Mouse (Mus musculus): Measurements from ENCODE around the gene Ppp1r16b. TPM values are rescaled to one million over a fixed set of nuclear protein-coding genes. Genes with fewer than 3 reads are reported as not detected.
A peak's percentile ranks its signal among the peaks of the same experiment; 100 is the strongest.

Gene Ppp1r16b
- polyA plus RNA-seq, 1 experiment from 2014 or later, result 28.1 TPM

DNA sequence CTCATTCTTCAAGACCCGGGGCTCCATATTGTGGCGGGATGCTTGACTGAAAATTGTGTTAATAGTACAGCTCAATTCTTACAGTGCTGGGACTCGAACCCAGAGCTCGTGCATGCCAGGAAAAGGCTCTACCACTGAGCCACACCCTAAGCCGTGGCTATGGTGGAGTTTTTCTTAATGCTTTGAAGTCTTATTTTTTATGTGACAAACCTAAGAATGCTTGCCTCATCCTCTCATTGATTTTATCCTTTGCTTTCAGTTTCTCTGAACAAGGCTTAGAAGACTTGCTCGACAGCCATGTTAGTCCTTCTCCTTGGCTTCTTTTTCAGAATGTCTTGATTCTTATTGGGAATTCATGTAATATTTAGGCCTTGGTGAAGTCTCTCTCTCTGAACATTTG lies 40.3 kb downstream of the Ppp1r16b start:
- ATAC-seq (ENCODE audit: low read depth), result no peak
- Histone ChIP-seq H3K36me3 (ENCODE audit: control insufficient read depth, insufficient read depth, low read length) (no peaks in the 10 kb centered on the region), H3K27ac (ENCODE audit: low read depth, low read length) (no peak overlapping the region), H3K9me3 (ENCODE audit: control insufficient read depth, low read length) (no peaks in the 10 kb centered on the region), H3K4me1 (ENCODE audit: control insufficient read depth, insufficient read depth, low read length) (no peaks in the 10 kb centered on the region), H3K4me3 (ENCODE audit: low read depth, low read length) (no peak overlapping the region), H3K9ac (replicated peaks; ENCODE audit: low read depth, low read length) (no peak overlapping the region), H3K27me3 (ENCODE audit: control insufficient read depth, insufficient read depth, low read length) (no peaks in the 10 kb centered on the region), H3K4me2 (ENCODE audit: low read depth, low read length) (no peak overlapping the region)
- 90% methylated on average over 6 of the region's 6 CpGs for WGBS

DNA sequence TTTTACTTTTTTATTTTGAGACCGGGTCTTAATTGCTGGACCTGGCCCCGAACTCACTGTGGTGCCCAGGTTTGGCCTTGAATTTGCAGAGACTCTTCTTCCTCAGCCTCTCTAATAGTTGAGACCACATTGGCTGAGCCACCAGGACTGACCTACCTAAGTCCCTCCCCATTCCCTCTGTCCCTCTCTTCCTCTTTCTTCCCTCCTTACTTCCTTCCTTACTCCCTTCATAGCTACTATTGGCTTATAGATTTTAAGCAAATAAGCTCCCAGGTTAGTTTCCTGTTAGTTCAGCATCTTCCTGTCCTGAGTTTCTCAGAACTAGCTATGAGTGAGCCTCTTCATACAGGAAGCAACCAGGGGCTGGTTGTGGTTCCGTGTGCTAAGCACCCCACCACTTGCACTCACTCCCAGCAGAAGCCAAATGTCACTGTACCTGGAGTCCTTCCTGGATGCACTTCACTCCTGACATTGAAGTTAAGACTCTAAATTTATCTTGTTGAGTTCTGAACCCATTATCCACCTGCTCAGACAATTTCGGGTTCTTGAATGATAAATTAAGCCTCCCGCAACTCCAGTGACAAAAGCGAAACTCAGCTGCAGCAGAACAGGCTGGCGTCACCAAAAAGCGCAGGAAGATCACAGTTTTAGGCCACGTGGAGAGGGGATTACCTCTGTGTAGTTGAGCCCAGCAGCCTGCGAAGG lies 41.7 kb downstream of the Ppp1r16b start:
- Histone ChIP-seq H3K4me3 (ENCODE audit: low read depth, low read length) (no peak overlapping the region), H3K4me2 (ENCODE audit: low read depth, low read length) (no peak overlapping the region), H3K4me1 (ENCODE audit: control insufficient read depth, insufficient read depth, low read length) (peaks cover 2% of the 10 kb centered on the region; the same call in 1 of the 2 replicates), H3K27me3 (ENCODE audit: control insufficient read depth, insufficient read depth, low read length) (no peaks in the 10 kb centered on the region), H3K27ac (ENCODE audit: low read depth, low read length) (no peak overlapping the region), H3K36me3 (ENCODE audit: control insufficient read depth, insufficient read depth, low read length) (no peaks in the 10 kb centered on the region), H3K9ac (replicated peaks; ENCODE audit: low read depth, low read length) (no peak overlapping the region), H3K9me3 (ENCODE audit: control insufficient read depth, low read length) (no peaks in the 10 kb centered on the region)
- no peak for ATAC-seq (ENCODE audit: low read depth)
- 92% methylated on average over 10 of the region's 10 CpGs for WGBS

DNA sequence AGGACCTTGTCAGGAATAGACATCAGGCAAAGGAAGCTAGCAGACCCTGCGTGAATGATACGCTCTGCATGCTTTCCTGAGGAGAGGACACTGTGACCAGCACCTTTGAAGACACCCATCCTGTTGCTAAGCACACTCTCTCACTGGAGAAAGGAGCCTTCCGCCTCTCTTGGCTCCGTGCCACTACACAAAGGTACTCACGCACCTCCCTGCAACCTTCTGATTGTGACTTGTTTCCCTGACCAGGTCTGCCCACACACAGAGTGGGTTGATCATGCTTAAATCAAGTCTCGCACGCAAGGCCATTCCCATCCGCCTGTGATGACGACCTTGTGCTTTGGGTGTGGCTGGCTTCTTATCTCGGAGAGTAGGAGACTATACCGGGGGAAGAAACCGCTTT lies 42.9 kb downstream of the Ppp1r16b start:
- H3K27ac ChIP-seq (ENCODE audit: low read depth, low read length), result no peak overlapping the region

DNA sequence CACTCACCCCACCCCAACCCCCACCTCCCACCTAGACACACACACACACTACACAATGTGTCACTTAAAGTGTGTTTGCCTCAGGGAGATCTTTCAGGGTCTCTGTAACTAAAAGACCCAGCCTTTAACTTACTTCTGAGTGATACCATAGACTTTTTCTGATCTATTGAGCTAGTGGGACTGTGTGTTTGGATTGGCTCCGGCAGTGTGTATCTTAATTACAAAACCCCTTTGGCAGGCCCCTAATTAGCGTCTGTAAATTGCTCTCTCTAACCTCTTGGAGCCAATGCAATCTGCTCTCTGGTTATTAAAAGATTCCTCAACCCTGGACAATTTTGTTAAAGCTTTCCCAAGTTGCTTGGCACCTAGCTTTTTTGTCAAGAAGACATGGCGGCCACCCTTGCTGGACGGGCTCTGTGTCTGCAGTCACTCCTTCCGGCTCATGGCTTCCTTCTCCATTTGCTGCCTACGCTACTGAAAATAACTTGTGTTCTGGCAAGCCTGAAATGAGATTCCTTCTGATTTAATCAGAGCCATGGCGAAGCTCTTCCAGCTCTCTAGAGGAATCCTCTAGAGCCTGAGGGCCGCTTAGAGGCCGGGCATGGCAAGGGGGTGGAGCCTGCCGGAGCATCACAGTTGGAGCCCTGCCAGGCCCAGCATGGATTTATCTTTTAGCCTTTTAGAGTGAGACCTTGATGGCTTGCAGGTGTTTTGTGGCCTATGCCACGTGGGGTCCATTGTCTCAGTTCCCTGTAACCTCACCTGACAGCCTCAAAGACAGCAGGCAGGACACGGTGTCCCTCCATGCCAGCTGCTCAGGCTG lies 46.9 kb downstream of the Ppp1r16b start:
- Histone ChIP-seq H3K36me3 (ENCODE audit: control insufficient read depth, insufficient read depth, low read length) (no peaks in the 10 kb centered on the region), H3K9ac (replicated peaks; ENCODE audit: low read depth, low read length) (no peak overlapping the region), H3K4me1 (ENCODE audit: control insufficient read depth, insufficient read depth, low read length) (peaks cover 4% of the 10 kb centered on the region; the same call in 1 of the 2 replicates), H3K4me2 (ENCODE audit: low read depth, low read length) (no peak overlapping the region), H3K4me3 (ENCODE audit: low read depth, low read length) (no peak overlapping the region), H3K27ac (ENCODE audit: low read depth, low read length) (peak overlapping the region; percentile 36; the same call in 1 of the 2 replicates), H3K9me3 (ENCODE audit: control insufficient read depth, low read length) (no peaks in the 10 kb centered on the region), H3K27me3 (ENCODE audit: control insufficient read depth, insufficient read depth, low read length) (no peaks in the 10 kb centered on the region)
- ATAC-seq (ENCODE audit: low read depth), result peak; percentile 64; the same call in 1 of the 2 replicates
- 23% methylated on average over 12 of the region's 12 CpGs for whole genome bisulfite sequencing

More for the DNA sequence above, 42.9 kb downstream of the Ppp1r16b start:
- Histone ChIP-seq H3K9me3 (ENCODE audit: control insufficient read depth, low read length) (no peaks in the 10 kb centered on the region), H3K9ac (replicated peaks; ENCODE audit: low read depth, low read length) (no peak overlapping the region), H3K4me2 (ENCODE audit: low read depth, low read length) (no peak overlapping the region), H3K4me1 (ENCODE audit: control insufficient read depth, insufficient read depth, low read length) (peaks cover 4% of the 10 kb centered on the region; the same call in 1 of the 2 replicates), H3K27me3 (ENCODE audit: control insufficient read depth, insufficient read depth, low read length) (no peaks in the 10 kb centered on the region), H3K4me3 (ENCODE audit: low read depth, low read length) (no peak overlapping the region), H3K36me3 (ENCODE audit: control insufficient read depth, insufficient read depth, low read length) (no peaks in the 10 kb centered on the region)
- WGBS, result 94% methylated on average over 12 of the region's 12 CpGs
- no peak for ATAC-seq (ENCODE audit: low read depth)

DNA sequence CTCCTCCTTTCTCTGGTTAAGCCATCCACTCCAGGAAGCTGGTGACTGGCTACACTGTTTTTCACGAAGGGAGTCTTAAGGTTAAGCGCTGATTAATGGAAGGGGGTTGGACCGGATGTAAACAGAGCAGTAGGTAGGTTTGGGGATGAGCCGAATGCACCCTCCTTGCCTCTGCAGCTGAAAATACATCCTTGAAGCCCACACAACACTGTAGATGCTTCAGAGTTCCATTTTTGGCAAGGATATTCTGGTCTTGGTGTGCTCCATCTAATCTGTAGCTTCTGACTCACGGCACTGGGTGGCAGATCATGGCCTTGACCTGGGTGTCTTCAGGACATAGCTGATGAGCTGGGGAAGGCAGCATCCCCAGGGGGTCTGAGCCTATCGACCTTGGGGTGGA lies 49.6 kb downstream of the Ppp1r16b start:
- no peaks in the 10 kb centered on the region for H3K36me3 ChIP-seq (ENCODE audit: control insufficient read depth, insufficient read depth, low read length)
- no peaks in the 10 kb centered on the region for H3K9me3 ChIP-seq (ENCODE audit: control insufficient read depth, low read length)
- peaks cover 4% of the 10 kb centered on the region; the same call in 1 of the 2 replicates for H3K4me1 ChIP-seq (ENCODE audit: control insufficient read depth, insufficient read depth, low read length)
- no peak overlapping the region for H3K4me3 ChIP-seq (ENCODE audit: low read depth, low read length)
- no peak overlapping the region for H3K27ac ChIP-seq (ENCODE audit: low read depth, low read length)
- no peak for ATAC-seq (ENCODE audit: low read depth)
- H3K9ac ChIP-seq (replicated peaks; ENCODE audit: low read depth, low read length), result no peak overlapping the region
- no peaks in the 10 kb centered on the region for H3K27me3 ChIP-seq (ENCODE audit: control insufficient read depth, insufficient read depth, low read length)
- H3K4me2 ChIP-seq (ENCODE audit: low read depth, low read length), result no peak overlapping the region
- WGBS, result 92% methylated on average over 6 of the region's 6 CpGs

DNA sequence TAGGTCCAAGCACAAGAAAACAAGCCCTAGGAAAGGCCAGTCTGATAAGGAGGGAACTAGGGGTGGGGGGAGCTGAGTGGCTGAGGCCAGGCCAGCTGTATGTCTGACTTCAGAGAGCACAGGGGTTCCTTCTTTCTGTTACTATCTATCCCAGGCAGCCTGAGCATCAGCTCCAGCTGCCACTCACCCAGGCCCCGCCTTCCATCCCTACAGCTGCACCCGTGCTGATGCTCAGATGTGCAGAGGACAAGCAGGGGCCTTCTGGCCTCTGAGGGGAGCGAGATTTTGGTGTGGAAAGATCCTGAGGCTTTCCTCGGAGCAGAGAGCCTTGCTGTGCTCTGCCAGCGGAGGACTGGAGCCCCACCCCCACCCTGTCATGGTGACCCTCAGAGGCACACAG lies 50.9 kb downstream of the Ppp1r16b start:
- Histone ChIP-seq H3K9ac (replicated peaks; ENCODE audit: low read depth, low read length) (no peak overlapping the region), H3K9me3 (ENCODE audit: control insufficient read depth, low read length) (no peaks in the 10 kb centered on the region), H3K4me2 (ENCODE audit: low read depth, low read length) (no peak overlapping the region), H3K4me1 (ENCODE audit: control insufficient read depth, insufficient read depth, low read length) (peaks cover 4% of the 10 kb centered on the region; the same call in 1 of the 2 replicates), H3K4me3 (ENCODE audit: low read depth, low read length) (no peak overlapping the region), H3K36me3 (ENCODE audit: control insufficient read depth, insufficient read depth, low read length) (no peaks in the 10 kb centered on the region), H3K27ac (ENCODE audit: low read depth, low read length) (no peak overlapping the region), H3K27me3 (ENCODE audit: control insufficient read depth, insufficient read depth, low read length) (no peaks in the 10 kb centered on the region)
- WGBS, result 29% methylated on average over 5 of the region's 5 CpGs
- no peak for ATAC-seq (ENCODE audit: low read depth)

DNA sequence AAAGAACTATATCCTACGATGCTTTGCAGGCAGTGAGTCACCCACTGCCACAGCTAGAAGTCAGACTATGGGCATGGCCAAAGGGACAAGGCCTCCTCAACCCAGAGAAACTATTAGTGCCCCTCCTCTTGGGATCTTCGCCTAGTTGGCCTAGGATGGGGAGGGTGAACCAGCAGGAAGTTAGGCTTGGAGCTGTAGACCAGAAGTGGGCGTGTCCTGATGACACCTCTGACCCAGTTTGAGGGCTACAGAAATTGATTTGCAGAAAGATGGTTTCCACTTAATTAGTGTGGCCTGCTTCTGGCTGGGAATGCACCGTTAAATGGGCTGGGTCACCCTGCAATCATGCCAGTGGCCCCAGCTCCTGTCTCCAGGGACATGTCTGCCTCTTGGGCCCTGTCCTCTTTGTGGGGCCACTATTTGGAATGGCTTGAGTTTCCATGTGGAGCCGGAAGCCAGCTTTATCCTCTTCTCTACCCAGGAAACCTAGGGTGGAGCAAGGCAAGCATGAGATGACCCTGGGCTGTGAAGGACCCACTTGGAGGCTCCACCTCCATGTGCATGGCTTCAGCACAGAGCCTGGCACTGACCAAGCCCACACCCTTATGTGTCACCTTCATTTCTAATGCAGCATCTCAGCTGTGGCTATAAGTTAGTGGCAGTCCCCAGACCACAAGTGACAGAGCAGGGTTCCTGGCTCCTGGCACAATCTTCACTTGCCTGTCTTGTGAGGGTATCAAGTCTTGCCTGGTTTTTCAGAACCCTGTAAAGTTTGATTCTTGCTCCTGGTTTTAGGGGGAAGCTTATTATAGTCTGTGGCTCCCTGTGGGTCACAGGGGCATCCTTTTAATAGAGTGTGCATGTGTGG lies 52.6 kb downstream of the Ppp1r16b start:
- H3K9me3 ChIP-seq (ENCODE audit: control insufficient read depth, low read length), result no peaks in the 10 kb centered on the region
- no peak overlapping the region for H3K27ac ChIP-seq (ENCODE audit: low read depth, low read length)
- no peak for ATAC-seq (ENCODE audit: low read depth)
- H3K36me3 ChIP-seq (ENCODE audit: control insufficient read depth, insufficient read depth, low read length), result no peaks in the 10 kb centered on the region
- no peaks in the 10 kb centered on the region for H3K27me3 ChIP-seq (ENCODE audit: control insufficient read depth, insufficient read depth, low read length)
- 85% methylated on average over 5 of the region's 5 CpGs for WGBS
- no peaks in the 10 kb centered on the region for H3K4me1 ChIP-seq (ENCODE audit: control insufficient read depth, insufficient read depth, low read length)
- no peak overlapping the region for H3K9ac ChIP-seq (replicated peaks; ENCODE audit: low read depth, low read length)
- H3K4me2 ChIP-seq (ENCODE audit: low read depth, low read length), result no peak overlapping the region
- no peak overlapping the region for H3K4me3 ChIP-seq (ENCODE audit: low read depth, low read length)

DNA sequence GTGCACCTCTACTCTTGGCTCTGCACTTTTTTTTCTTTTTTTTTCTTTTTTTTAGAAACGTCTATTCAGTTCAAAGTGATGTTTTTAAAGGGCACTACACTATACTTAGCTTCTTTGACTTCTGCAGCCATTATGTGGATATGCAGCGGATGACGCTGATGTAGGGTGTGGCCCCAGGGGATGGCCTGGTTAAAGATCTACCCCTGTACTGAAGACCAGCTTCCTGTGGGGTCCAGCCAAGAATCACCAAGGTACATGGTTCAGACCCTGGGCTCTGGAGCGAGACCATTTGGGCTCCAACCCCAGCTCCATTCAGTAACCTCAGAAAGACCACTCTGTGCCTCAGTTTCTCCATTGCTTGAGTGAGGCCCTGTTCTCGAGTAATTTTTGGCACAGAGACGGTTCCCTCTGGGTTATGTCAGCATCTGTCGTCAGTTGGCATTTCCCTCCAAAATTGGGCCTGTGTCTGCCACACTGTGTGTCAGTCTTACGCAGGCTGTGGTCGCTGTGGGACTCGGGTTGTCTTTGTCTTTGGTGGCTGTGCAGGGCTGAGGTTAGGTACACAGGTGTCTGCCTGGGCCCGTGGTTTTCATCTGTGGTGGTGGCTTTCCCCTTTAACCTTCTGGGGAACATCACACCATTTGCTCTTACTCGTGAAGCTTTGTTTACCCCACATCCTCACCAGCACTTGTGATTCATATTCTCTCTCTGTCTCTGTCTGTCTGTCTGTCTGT lies 53.8 kb downstream of the Ppp1r16b start:
- Histone ChIP-seq H3K27me3 (ENCODE audit: control insufficient read depth, insufficient read depth, low read length) (no peaks in the 10 kb centered on the region), H3K27ac (ENCODE audit: low read depth, low read length) (no peak overlapping the region), H3K36me3 (ENCODE audit: control insufficient read depth, insufficient read depth, low read length) (no peaks in the 10 kb centered on the region), H3K9ac (replicated peaks; ENCODE audit: low read depth, low read length) (no peak overlapping the region), H3K4me3 (ENCODE audit: low read depth, low read length) (no peak overlapping the region), H3K4me2 (ENCODE audit: low read depth, low read length) (no peak overlapping the region), H3K9me3 (ENCODE audit: control insufficient read depth, low read length) (no peaks in the 10 kb centered on the region), H3K4me1 (ENCODE audit: control insufficient read depth, insufficient read depth, low read length) (no peaks in the 10 kb centered on the region)
- no peak for ATAC-seq (ENCODE audit: low read depth)
- 87% methylated on average over 12 of the region's 12 CpGs for WGBS

Measured in neural tube, embryonic 14.5 days (tissue).